Mouse (Mus musculus) E14TG2a.4 (cell line): ENCODE measurements around the gene Dner.

Experiments
- CTCF ChIP-seq: conservative IDR thresholded peaks from 2 replicates; pipeline ENCODE4 v1.5.1; 2014; ENCODE audit warnings: low read length
- NANOG ChIP-seq: IDR thresholded peaks from 2 replicates; pipeline ENCODE4 v1.6.1; 2014; ENCODE audit warnings: borderline replicate concordance, low read length, mixed read lengths

GRCm38 (mm10) chr1:84390961-84391360, 305.1 kb downstream of the Dner start:
- TF ChIP-seq CTCF, result no peak
- no peak for TF ChIP-seq NANOG
